Mouse (Mus musculus) C2C12 (cell line): ENCODE results near the gene S1pr2. TPM values are rescaled to one million over a fixed set of nuclear protein-coding genes. Genes with fewer than 3 reads are reported as not detected.
A peak's percentile ranks its signal among the peaks of the same experiment; 100 is the strongest.

Source experiments
- H3K27me3 ChIP-seq: one replicate; pipeline ENCODE4 v1.6.1; 2011; ENCODE audit not compliant: control insufficient read depth, insufficient read depth, insufficient read length
- H3K36me3 ChIP-seq: one replicate; pipeline ENCODE4 v1.6.1; 2011; ENCODE audit not compliant: control insufficient read depth, insufficient read depth
- H3K4me3 ChIP-seq: one replicate; pipeline ENCODE4 v1.5.1; 2011; ENCODE audit warnings: mild to moderate bottlenecking, control low read depth; ENCODE audit not compliant: poor library complexity, insufficient read depth, severe bottlenecking
- H3K79me2 ChIP-seq: one replicate; pipeline ENCODE4 v1.6.1; 2011; ENCODE audit not compliant: control insufficient read depth, insufficient read depth
- H3K79me3 ChIP-seq: one replicate; pipeline ENCODE4 v1.6.1; 2011; ENCODE audit warnings: low read depth, control low read depth
- H3ac ChIP-seq: one replicate; pipeline ENCODE3; 2011; ENCODE audit warnings: low read depth; ENCODE audit not compliant: control insufficient read depth, insufficient read length
- CEBPB ChIP-seq: IDR thresholded peaks from one replicate; pipeline ENCODE4 v1.6.1; 2011; ENCODE audit warnings: low read depth, mild to moderate bottlenecking, control low read depth, moderate library complexity
- CTCF ChIP-seq: IDR thresholded peaks from one replicate; pipeline ENCODE4 v1.5.1; 2011; ENCODE audit not compliant: control insufficient read depth, insufficient read depth, insufficient read length
- FOSL1 ChIP-seq: IDR thresholded peaks from one replicate; pipeline ENCODE4 v1.8.0; 2011; ENCODE audit warnings: mild to moderate bottlenecking, low read length; ENCODE audit not compliant: poor library complexity, insufficient read depth, severe bottlenecking
- MAX ChIP-seq: IDR thresholded peaks from one replicate; pipeline ENCODE4 v1.6.1; 2011; ENCODE audit warnings: mild to moderate bottlenecking, control low read depth
- MYOD1 ChIP-seq: IDR thresholded peaks from one replicate; pipeline ENCODE4 v1.6.1; 2011; ENCODE audit warnings: low read depth; ENCODE audit not compliant: control insufficient read depth, insufficient read length
- MYOG ChIP-seq: IDR thresholded peaks from one replicate; pipeline ENCODE4 v1.6.1; 2011; ENCODE audit not compliant: control insufficient read depth, insufficient read length; ENCODE audit errors: extremely low read depth
- USF1 ChIP-seq: IDR thresholded peaks from one replicate; pipeline ENCODE4 v1.6.1; 2011; ENCODE audit warnings: low read depth, mild to moderate bottlenecking, control low read depth, moderate library complexity
- polyA plus RNA-seq: library from polyadenylated mRNA; unstranded; fragments of >200 nt; fragmentation: generic; extraction: Trizol; gene quantifications from one replicate; pipeline ENCODE4 v1.2.1, GENCODE M21; 2012; ENCODE audit warnings: missing spikeins

Gene S1pr2
- polyA plus RNA-seq, 1 experiment: 13.0 TPM

DNA sequence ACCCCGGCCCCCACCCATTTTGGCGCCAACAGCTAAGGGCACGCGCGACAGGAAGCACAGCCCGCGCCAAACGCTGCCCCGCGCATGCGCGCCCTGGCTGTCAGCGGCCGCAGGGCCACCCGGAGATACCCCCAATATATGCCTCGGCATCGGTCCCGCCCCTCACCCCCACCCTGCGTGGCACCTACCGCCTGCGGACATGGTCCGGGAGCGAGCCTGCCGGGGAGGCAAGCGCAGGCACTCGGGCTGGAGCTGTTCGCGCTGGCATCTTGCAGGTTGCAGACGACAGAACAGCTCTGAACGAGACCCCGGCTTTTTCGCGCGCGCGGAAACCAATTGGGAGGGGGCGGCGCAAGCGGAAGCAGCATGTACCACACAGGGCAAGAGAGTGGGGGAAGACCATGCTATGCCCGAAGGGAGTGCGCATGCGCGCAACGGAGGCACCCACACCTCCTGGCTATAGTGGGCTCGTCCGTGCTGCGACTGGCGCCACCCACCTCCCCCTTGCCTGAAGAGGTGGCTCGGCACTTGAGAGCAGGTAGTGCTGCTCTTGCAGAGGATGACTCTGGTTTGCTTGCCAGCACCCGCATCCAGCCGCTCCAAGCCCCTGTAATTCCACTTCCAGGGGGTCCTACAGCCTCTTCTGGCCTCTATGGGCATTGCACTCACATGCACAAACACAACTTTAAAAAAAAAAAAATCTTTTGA, 23.9 kb downstream of the S1pr2 start:
- TF ChIP-seq CTCF: no peak
- TF ChIP-seq MYOG: no peak
- peak; percentile 12 for TF ChIP-seq MAX
- Histone ChIP-seq H3K79me2 (peaks cover 46% of the 10 kb centered on the region), H3K36me3 (peaks cover 15% of the 10 kb centered on the region), H3K27me3 (no peaks in the 10 kb centered on the region), H3K79me3 (peaks cover 41% of the 10 kb centered on the region), H3K4me3 (peak overlapping the region; percentile 57), H3ac (peak overlapping the region; percentile 95)

DNA sequence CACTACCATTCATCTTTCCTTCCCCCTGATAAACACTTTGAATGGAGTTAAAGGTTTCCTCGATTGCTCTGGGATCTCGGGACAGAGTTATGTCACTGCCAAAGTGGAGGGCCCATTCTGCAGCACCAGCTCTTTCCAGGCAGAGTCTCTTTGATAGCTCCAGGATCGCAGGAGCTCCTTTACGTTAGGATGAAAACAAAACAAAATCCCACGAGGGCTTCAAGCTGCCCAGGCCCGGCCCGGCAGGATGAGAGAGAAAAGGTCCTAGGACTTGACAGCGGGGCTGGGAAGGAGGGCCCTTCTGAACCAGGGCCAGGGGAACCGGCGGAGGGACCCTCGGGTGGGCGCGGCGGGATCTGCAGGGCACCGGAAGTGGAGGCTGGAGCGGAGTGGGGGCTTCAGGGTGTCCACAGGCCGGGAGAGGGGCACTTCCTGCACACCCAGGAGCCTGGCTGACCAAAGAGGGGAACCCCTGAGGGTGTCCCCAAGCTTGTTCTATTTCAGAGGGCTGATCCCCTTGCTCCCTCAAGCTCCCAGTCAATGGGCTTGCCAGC, 24.5 kb downstream of the S1pr2 start:
- Histone ChIP-seq H3K79me2 (peaks cover 53% of the 10 kb centered on the region), H3K36me3 (peaks cover 15% of the 10 kb centered on the region), H3K79me3 (peaks cover 47% of the 10 kb centered on the region), H3ac (peak overlapping the region; percentile 95), H3K4me3 (peak overlapping the region; percentile 57), H3K27me3 (no peaks in the 10 kb centered on the region)
- no peak for TF ChIP-seq USF1
- TF ChIP-seq MYOG: no peak
- TF ChIP-seq FOSL1: no peak
- no peak for TF ChIP-seq CEBPB
- TF ChIP-seq MAX: no peak
- TF ChIP-seq MYOD1: no peak
- TF ChIP-seq CTCF: no peak

DNA sequence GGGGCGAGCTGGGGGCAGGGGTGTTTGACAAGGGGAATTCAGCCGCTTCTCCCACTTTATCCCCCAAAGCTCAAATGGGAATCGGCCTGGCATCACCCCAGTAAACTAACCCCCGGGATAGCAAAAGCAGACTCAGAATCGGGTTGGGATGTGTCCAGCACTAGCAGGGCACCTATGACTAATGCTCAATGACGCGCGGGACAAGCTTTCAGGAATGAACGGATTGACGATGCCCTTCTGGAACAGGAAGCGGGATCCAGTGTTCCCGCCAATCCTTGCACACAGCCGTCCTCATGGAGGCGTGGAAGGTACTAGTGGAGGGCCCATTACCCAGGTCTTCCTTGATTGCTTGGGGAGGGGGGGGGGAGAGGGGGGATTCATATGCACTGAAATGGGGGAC, 25.1 kb downstream of the S1pr2 start:
- H3ac ChIP-seq: peak overlapping the region; percentile 34
- no peaks in the 10 kb centered on the region for H3K27me3 ChIP-seq
- TF ChIP-seq USF1 (no peak), MAX (peak; percentile 84)
- H3K79me2 ChIP-seq: peaks cover 59% of the 10 kb centered on the region
- peaks cover 15% of the 10 kb centered on the region for H3K36me3 ChIP-seq
- H3K4me3 ChIP-seq: peak overlapping the region; percentile 57
- peaks cover 53% of the 10 kb centered on the region for H3K79me3 ChIP-seq

DNA sequence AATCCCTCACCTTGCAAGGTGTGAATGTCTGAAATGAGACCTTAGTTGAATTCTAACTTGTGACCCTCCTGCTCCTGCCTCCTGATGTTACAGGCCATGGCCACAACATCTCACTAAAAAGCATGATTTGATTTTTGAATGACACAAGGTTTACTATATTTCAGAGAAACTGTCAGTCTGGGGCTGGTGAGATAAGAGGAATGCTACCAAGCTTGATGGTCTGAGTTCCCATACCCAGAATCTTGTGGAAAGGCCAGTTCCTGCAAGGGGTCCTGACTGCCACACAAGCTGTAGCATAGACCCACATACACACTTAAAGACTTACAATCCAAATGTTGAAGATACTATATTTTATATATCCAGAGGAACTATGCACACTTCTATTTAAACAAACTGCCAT, 26.2 kb downstream of the S1pr2 start:
- Histone ChIP-seq H3K4me3 (no peak overlapping the region), H3K79me2 (peaks cover 69% of the 10 kb centered on the region), H3K27me3 (no peaks in the 10 kb centered on the region), H3K79me3 (peaks cover 64% of the 10 kb centered on the region), H3ac (no peak overlapping the region), H3K36me3 (peaks cover 15% of the 10 kb centered on the region)
- TF ChIP-seq FOSL1 (no peak), CEBPB (no peak), MYOD1 (no peak), MYOG (no peak), MAX (no peak), USF1 (no peak)

DNA sequence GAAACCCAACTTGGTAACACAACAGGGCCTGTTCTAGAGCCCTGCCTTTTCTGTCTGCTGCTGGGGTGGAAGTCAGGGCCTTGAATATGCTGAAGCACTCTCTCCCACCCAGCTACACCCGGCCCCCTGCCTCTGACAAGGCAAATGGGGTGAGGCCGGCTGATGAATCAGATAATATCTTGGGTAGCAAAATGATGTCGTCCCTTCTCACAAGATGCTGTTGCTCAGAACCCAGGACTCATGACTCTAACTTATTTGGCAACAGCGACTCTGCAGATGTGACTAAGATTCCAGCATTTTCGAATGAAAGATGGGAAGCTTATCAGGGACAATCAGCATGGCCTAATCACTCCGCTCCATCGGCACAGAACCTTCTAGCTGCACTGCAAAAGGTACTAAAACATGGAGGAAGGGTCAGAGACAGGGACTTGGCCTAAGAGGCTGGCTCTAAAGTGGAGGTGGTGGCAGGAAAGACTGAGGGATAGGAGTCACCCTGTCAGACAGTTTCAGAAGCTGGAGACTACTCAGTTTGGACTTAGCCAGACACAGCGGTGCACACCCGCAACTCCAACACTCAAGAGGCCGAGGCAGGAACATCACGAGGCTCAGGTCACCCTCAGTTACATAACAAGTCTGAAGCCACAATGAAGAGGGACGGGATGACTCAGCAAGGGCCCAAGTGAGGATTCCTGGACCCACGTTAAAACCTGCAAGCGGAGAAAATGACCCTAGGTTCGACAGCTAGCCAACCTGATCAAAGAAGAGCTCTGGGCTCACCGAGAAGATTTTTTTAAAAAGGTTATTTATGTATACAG, 30.3 kb downstream of the S1pr2 start:
- H3K27me3 ChIP-seq: no peaks in the 10 kb centered on the region
- H3K4me3 ChIP-seq: no peak overlapping the region
- peaks cover 100% of the 10 kb centered on the region for H3K79me2 ChIP-seq
- H3ac ChIP-seq: no peak overlapping the region
- H3K36me3 ChIP-seq: peaks cover 32% of the 10 kb centered on the region
- peaks cover 96% of the 10 kb centered on the region for H3K79me3 ChIP-seq
- no peak for TF ChIP-seq CTCF
- TF ChIP-seq MYOG: no peak
- no peak for TF ChIP-seq FOSL1
- no peak for TF ChIP-seq MYOD1
- TF ChIP-seq USF1: no peak
- no peak for TF ChIP-seq MAX
- no peak for TF ChIP-seq CEBPB

DNA sequence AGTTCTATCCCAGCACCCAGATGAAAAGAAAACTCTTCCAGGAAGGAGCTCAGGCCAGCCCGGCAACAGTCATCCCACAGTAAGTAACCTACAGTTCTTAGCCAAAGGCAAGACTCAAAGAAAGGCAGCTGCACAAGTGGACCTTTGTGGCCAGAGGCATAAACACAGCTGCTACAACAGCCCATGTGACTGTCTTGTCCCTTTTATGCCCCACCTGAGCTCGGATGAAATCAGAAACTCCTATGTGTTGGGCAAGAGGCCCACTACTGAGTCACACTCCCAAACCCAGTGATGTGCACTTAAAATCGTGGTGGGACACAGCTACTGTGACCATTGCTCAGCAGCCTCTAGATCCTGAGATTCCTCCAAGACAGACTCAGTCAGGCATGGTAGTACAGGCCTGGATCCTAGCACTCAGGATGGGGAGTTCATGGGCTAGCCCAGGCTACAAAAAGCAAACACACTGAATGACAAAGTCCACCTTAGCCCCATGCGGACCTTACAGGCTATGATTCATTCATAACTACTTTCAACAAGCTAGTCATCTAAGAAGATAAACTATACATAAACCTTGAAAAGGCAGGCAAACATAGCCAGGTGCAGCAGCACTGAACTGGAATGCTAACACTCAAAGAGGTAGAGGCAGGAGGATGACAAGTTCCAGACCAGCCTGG, 31.7 kb downstream of the S1pr2 start:
- H3K79me2 ChIP-seq: peaks cover 99% of the 10 kb centered on the region
- no peak overlapping the region for H3K4me3 ChIP-seq
- peaks cover 91% of the 10 kb centered on the region for H3K79me3 ChIP-seq
- H3K36me3 ChIP-seq: peaks cover 36% of the 10 kb centered on the region
- H3ac ChIP-seq: no peak overlapping the region
- TF ChIP-seq CEBPB: peak; percentile 66
- TF ChIP-seq USF1: peak; percentile 86
- TF ChIP-seq MYOD1: peak; percentile 82
- no peak for TF ChIP-seq CTCF
- no peaks in the 10 kb centered on the region for H3K27me3 ChIP-seq
